Mouse (Mus musculus) hindbrain, embryonic 16.5 days (tissue): ENCODE measurements at regions not wholly inside any gene's neighbourhood (a gene's known extent, or its start where the extent isn't known, plus 50 kb on each side); places are given as distances from the start of the nearest gene placed in this dataset.

Source experiments
- ATAC-seq: fragments of 200-750 bp; cut with Nextera tagmentation; 2 replicates; pipeline ENCODE4 v1.8.0; 2017; ENCODE audit warnings: moderate TSS enrichment, moderate library complexity
- H3K27ac ChIP-seq: fragments of 300-500 bp; sonication (generic); 2 replicates; pipeline ENCODE4 v1.5.1; 2014; ENCODE audit warnings: low read depth, mild to moderate bottlenecking, control low read depth, low read length, moderate library complexity
- H3K27me3 ChIP-seq: fragments of 300-500 bp; sonication (generic); replicated peaks from 2 replicates; pipeline ENCODE4 v1.6.1; 2014; ENCODE audit warnings: low read length; ENCODE audit not compliant: control insufficient read depth, insufficient read depth
- H3K36me3 ChIP-seq: fragments of 300-500 bp; sonication (generic); 2 replicates; pipeline ENCODE4 v1.6.1; 2014; ENCODE audit warnings: mild to moderate bottlenecking, low read length, moderate library complexity, mixed read lengths; ENCODE audit not compliant: control insufficient read depth, insufficient read depth
- H3K4me1 ChIP-seq: fragments of 300-500 bp; sonication (generic); 2 replicates; pipeline ENCODE4 v1.6.1; 2014; ENCODE audit warnings: low read depth, low read length; ENCODE audit not compliant: control insufficient read depth, insufficient read depth
- H3K4me2 ChIP-seq: fragments of 300-500 bp; sonication (generic); 2 replicates; pipeline ENCODE4 v1.6.1; 2014; ENCODE audit warnings: mild to moderate bottlenecking, low read length, control low read depth, moderate library complexity
- H3K4me3 ChIP-seq: fragments of 300-500 bp; sonication (generic); 2 replicates; pipeline ENCODE4 v1.5.1; 2014; ENCODE audit warnings: mild to moderate bottlenecking, low read length, control low read depth, moderate library complexity
- H3K9ac ChIP-seq: fragments of 300-500 bp; sonication (generic); 2 replicates; pipeline ENCODE4 v1.6.1; 2014; ENCODE audit warnings: low read depth, mild to moderate bottlenecking, control low read depth, low read length, moderate library complexity
- H3K9me3 ChIP-seq: fragments of 300-500 bp; sonication (generic); 2 replicates; pipeline ENCODE4 v1.6.1; 2014; ENCODE audit warnings: mild to moderate bottlenecking, low read length, moderate library complexity; ENCODE audit not compliant: control insufficient read depth
- WGBS: fragments of 180-500 bp; shearing (Covaris S2); extraction: QIAGEN DNeasy Blood & Tissue Kit; methylation state at CpG from one replicate; pipeline ENCODE4 v1.1.7; 2014; 5-methylcytosine and 5-hydroxymethylcytosine counted together

DNA sequence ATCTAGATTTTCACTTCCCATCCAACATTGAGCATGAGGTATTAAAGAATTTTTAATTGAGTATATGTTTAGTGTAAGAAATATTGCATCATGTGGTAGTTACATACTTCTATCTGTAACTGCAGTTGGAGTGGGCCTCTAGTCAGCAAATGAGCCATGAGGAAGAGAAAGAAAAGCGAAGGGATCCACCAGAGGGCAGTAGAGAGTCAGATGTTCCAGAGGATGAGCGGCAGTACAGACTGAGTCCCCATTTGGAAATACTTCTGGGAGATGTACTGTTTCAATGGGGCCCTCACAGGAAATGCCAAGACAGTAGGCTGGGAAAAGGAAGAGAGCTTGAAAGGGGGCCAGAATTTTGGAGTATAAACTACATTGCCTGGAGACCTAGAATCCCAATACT lies 221.2 kb downstream of the Myh15 start:
- no peaks in the 10 kb centered on the region for H3K36me3 ChIP-seq
- H3K9ac ChIP-seq, result no peak overlapping the region
- WGBS, result 4% methylated on average over 2 of the region's 2 CpGs
- H3K4me3 ChIP-seq, result no peak overlapping the region
- no peaks in the 10 kb centered on the region for H3K27me3 ChIP-seq
- no peak overlapping the region for H3K27ac ChIP-seq
- no peaks in the 10 kb centered on the region for H3K4me1 ChIP-seq
- no peaks in the 10 kb centered on the region for H3K9me3 ChIP-seq
- no peak overlapping the region for H3K4me2 ChIP-seq
- ATAC-seq, result peak; percentile 78

DNA sequence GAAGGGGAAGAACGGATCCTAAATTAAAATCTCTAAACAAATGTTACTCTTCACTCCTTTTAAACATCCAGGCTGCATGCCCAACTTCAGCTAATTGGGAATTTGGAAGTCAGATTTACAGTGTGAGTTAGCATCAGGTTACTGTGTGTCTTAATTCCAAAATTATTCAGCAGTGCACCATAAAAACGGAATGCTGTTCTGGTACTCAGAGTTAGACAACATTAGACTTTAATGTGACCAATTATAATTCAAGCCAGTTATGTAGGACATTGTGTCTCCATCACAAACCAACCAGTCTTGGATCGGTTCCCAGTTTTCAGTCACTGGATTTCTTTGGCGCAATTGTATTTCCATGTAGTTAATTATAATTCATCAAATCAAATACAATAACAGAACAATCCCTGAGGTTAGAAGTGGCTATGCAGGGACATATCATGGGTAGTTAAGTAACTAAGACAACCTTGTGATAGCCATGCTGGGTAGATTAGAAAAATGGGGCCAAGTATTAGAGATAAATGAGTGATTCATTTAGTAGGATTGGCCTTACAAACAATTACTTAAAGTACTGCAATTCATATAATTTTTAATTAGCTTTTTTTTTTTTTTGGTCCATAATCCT lies 230.9 kb downstream of the Myh15 start:
- 0 out of 2 replicates have a peak, but pooled peaks have one; percentile 54 for ATAC-seq
- 57% methylated on average over 4 of the region's 4 CpGs for WGBS
- no peaks in the 10 kb centered on the region; the same call in 1 of the 2 replicates for H3K4me1 ChIP-seq
- no peaks in the 10 kb centered on the region for H3K27me3 ChIP-seq
- no peaks in the 10 kb centered on the region for H3K9me3 ChIP-seq
- H3K36me3 ChIP-seq, result no peaks in the 10 kb centered on the region
- no peak overlapping the region for H3K9ac ChIP-seq
- H3K4me3 ChIP-seq, result no peak overlapping the region
- no peak overlapping the region for H3K4me2 ChIP-seq
- no peak overlapping the region for H3K27ac ChIP-seq

DNA sequence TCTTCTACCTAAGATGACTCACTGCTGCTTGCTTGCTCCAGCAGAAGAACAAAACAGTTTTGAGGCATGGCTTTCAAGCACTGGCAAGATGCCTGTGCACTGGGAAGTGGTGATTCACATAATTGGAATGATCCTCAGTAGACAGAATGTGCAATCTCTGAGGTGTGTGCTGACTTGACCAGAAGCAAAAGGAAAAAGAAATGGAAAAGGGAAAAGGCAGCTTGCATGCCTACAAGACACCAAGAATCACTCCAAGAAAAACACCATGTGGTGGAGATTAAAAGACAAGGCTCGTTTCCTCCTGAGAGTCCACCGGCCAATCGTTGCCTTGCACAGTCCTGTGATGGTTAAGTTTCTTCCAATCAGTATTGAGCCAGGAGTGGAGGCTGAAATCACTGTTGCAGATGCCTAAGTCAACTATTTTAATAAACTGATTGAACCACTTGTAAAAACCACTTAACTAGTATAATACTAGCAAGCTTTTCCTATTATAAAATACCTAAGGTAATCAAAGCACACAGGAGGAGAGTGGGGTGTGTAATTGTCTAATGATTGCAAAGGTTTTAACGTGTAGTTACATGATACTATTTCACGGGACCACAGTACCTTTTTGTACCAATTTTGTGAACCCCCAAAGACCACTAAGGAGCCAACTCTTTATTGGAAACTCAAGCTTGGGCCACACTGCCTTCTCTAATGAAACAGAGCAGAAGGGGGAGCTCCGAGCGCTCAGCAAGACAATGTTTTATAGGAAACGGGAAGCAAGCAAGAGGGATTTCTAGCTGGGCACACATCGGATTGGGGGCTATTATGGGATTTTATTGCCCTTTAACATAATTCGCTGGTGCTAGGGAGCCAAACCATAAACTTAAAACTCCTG lies 232.2 kb downstream of the Myh15 start:
- Histone ChIP-seq H3K4me2 (no peak overlapping the region), H3K4me1 (no peaks in the 10 kb centered on the region; the same call in 1 of the 2 replicates), H3K4me3 (no peak overlapping the region), H3K27ac (no peak overlapping the region), H3K9ac (no peak overlapping the region), H3K9me3 (no peaks in the 10 kb centered on the region), H3K36me3 (no peaks in the 10 kb centered on the region), H3K27me3 (no peaks in the 10 kb centered on the region)
- WGBS, result 81% methylated on average over 10 of the region's 10 CpGs
- ATAC-seq, result no peak

DNA sequence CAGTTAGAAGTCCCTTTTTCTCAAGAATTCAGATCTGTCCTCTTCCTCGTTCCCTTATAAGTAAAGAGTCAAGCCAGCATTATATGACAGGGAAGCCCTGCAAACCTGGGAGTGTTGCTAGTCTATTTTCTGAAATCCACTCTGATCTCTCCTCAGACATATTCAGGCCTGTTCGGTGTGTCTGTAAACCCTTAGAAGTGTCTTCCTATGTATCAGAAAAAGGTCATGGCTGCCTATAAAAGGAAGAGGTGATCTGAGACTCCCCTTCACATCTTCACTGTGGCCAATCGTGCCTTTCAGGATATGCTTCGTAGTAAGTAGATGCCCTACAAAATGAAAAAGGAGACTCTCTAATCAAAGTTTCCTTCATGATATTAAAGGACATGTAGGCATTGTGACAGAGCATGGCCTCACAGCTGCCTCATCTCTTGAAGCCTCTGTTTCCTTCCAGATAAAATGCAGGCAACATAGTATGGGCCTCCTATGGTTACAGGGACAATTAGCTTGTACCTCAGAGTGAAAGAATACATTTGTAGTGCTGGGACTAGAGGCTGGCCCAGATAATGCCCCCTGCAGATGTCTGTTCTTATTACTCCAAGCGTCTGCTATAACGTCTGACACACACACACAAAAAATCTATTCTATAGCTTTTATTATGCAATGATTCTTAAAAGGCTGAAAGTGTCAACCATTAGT lies 246.5 kb downstream of the Myh15 start:
- Histone ChIP-seq H3K9me3 (no peaks in the 10 kb centered on the region), H3K4me1 (no peaks in the 10 kb centered on the region), H3K27ac (no peak overlapping the region), H3K27me3 (no peaks in the 10 kb centered on the region), H3K36me3 (no peaks in the 10 kb centered on the region), H3K9ac (no peak overlapping the region), H3K4me2 (no peak overlapping the region), H3K4me3 (no peak overlapping the region)
- WGBS, result 60% methylated on average over 6 of the region's 6 CpGs
- ATAC-seq, result no peak

DNA sequence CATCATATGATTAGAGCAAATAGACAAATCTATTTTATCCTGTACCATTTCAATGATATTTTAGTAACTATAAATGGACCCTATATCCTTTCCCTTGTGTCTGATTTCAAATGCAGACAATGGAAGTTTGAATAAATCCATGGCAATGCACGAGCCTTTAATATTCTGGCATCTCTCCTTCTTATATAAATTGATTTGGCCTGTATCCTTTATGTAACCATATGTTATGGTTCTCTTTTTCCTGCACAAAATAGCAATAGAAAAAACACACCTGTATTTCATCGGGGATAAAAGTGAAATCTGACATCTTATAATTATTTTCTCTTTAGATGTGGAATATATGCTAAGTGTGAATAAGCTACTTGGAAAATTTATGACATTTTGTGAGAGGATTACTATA lies 247.1 kb downstream of the Myh15 start:
- H3K4me1 ChIP-seq, result no peaks in the 10 kb centered on the region
- H3K36me3 ChIP-seq, result no peaks in the 10 kb centered on the region
- no peak overlapping the region for H3K27ac ChIP-seq
- H3K4me2 ChIP-seq, result no peak overlapping the region
- H3K9me3 ChIP-seq, result no peaks in the 10 kb centered on the region
- H3K9ac ChIP-seq, result no peak overlapping the region
- no peaks in the 10 kb centered on the region for H3K27me3 ChIP-seq
- WGBS, result 75% methylated on average over 2 of the region's 2 CpGs
- no peak overlapping the region for H3K4me3 ChIP-seq
- no peak for ATAC-seq

DNA sequence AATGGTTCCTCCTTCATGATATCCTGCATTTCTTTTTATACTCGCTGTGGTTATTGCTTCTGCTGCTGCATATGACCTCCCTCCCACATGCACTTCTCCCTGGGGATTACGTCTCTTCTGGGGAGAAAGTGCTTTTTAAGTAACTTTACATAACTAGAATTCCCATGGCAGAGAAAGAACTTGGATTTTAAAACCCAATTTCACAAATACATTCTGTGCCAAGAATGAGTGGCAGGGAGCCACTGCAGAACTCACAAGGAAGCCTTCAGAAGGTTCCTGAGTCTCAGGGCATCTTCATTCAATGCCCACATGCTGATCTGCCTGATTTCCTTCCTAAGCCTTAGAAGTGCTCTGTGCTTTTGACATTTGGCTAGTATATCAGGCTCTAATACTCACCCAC lies 259.8 kb downstream of the Myh15 start:
- Histone ChIP-seq H3K9me3 (no peaks in the 10 kb centered on the region), H3K27ac (no peak overlapping the region), H3K27me3 (no peaks in the 10 kb centered on the region), H3K4me2 (no peak overlapping the region), H3K4me1 (no peaks in the 10 kb centered on the region), H3K4me3 (no peak overlapping the region), H3K9ac (no peak overlapping the region), H3K36me3 (no peaks in the 10 kb centered on the region)
- ATAC-seq, result no peak
- WGBS, result 85% methylated on average over 2 of the region's 2 CpGs

DNA sequence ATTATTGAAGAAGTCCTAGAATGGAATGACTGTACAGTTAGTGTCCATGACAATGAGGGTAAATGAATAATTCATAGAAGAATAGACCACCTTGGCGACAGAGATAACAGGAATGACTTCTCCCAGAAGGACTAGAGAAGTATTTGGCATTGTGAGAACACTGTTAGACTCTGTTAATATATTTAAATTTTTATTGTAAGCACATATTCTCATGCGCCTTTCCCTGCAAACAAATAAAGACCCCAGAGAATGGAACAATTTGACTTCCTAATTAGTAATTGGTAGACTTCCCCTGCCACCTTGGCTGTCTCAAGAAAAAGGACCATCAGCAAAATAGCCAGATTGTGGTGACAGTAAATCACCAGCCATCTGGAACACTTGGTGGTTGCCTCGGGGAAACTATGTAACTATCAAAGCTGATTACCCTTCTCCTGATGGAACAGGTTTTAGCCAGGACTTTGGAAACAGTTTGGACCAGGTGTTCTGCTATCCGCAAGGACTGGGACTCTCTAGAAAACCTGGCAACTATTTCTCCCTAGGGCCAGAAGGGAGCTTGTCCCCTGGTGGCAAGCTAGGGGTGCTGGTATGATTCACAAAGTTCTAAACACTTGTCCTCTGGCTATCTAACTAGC lies 261.9 kb downstream of the Myh15 start:
- ATAC-seq, result peak; percentile 48
- no peaks in the 10 kb centered on the region for H3K36me3 ChIP-seq
- H3K9me3 ChIP-seq, result no peaks in the 10 kb centered on the region
- WGBS, result 48% methylated on average over 4 of the region's 4 CpGs
- no peak overlapping the region for H3K27ac ChIP-seq
- no peaks in the 10 kb centered on the region for H3K27me3 ChIP-seq
- H3K9ac ChIP-seq, result no peak overlapping the region
- H3K4me1 ChIP-seq, result no peaks in the 10 kb centered on the region
- H3K4me3 ChIP-seq, result no peak overlapping the region
- H3K4me2 ChIP-seq, result no peak overlapping the region

DNA sequence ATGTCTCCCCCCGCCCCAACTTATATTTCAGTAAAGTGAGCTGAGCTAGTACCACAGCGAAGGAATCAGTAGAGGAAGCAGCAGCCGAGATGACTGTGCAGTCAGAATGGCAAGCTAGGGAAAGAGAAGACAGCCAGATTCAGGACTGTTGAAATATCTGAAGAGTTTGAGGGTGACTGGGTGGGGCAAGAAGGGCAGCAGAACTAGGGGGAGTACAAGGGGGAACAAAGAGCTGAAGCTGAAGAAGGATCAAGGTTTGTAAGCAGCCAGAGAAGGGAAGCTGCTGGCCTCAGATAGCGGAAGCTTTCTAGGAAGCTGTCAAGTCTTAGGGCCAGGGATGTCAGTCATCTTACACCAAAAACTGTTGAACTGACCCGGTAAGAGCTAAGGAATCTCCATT lies 262.5 kb downstream of the Myh15 start:
- Histone ChIP-seq H3K9ac (no peak overlapping the region), H3K27ac (no peak overlapping the region), H3K4me1 (no peaks in the 10 kb centered on the region), H3K27me3 (no peaks in the 10 kb centered on the region), H3K9me3 (no peaks in the 10 kb centered on the region), H3K36me3 (no peaks in the 10 kb centered on the region), H3K4me2 (no peak overlapping the region), H3K4me3 (no peak overlapping the region)
- ATAC-seq, result no peak
- WGBS, result 82% methylated on average over 5 of the region's 5 CpGs

DNA sequence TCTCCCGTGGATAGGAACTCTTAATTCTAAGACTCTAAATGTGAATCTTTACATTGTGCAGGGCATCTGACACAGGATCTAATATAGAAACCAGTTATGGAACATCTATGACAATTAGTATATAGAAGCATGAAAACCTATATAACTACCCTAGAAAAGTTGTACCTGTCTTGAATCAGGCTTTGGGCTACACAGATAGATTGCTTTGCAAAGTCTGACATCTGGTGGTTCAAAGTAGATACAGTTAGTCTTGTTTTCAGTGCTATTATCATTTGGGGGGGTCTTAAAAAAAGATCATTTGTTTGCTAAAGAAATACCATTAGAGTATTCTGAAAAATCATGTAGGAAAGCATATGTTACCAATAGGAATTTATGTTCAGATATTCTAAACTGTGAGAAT lies 264.7 kb downstream of the Myh15 start:
- ATAC-seq, result 0 out of 2 replicates have a peak, but pooled peaks have one; percentile 58
- Histone ChIP-seq H3K27me3 (no peaks in the 10 kb centered on the region), H3K4me1 (no peaks in the 10 kb centered on the region), H3K9me3 (no peaks in the 10 kb centered on the region), H3K9ac (no peak overlapping the region), H3K4me3 (no peak overlapping the region), H3K4me2 (no peak overlapping the region), H3K27ac (no peak overlapping the region), H3K36me3 (no peaks in the 10 kb centered on the region)
- 83% methylated on average over 1 of the region's 1 CpGs for WGBS
